Mouse (Mus musculus) midbrain, postnatal 0 days (tissue): ENCODE data around the gene Actl7b. TPM values are rescaled to one million over a fixed set of nuclear protein-coding genes. Genes with fewer than 3 reads are reported as not detected.

Experiments
- ATAC-seq: fragments of 200-750 bp; cut with Nextera tagmentation; 2 replicates; pipeline ENCODE4 v1.8.0; 2017; ENCODE audit warnings: moderate number of reproducible peaks, mild to moderate bottlenecking, moderate TSS enrichment, moderate library complexity; ENCODE audit not compliant: low FRiP score
- DNase-seq: peaks from one replicate; pipeline ENCODE4 v3.0.0-alpha.2; 2015; ENCODE audit warnings: low spot score
- H3K27ac ChIP-seq: fragments of 300-500 bp; sonication (generic); 2 replicates; pipeline ENCODE4 v1.5.1; 2014; ENCODE audit warnings: low read depth, mild to moderate bottlenecking, low read length, mixed read lengths
- H3K27me3 ChIP-seq: fragments of 300-500 bp; sonication (generic); 2 replicates; pipeline ENCODE4 v1.6.1; 2014; ENCODE audit warnings: low read length, control low read depth, mixed read lengths; ENCODE audit not compliant: insufficient read depth
- H3K36me3 ChIP-seq: fragments of 300-500 bp; sonication (generic); 2 replicates; pipeline ENCODE4 v1.6.1; 2014; ENCODE audit warnings: low read length, control low read depth, mixed read lengths; ENCODE audit not compliant: insufficient read depth
- H3K4me1 ChIP-seq: fragments of 300-500 bp; sonication (generic); 2 replicates; pipeline ENCODE4 v1.6.1; 2014; ENCODE audit warnings: mild to moderate bottlenecking, control low read depth, antibody characterized with exemption, low read length, mixed read lengths; ENCODE audit not compliant: insufficient read depth
- H3K4me2 ChIP-seq: fragments of 300-500 bp; sonication (generic); 2 replicates; pipeline ENCODE4 v1.6.1; 2014; ENCODE audit warnings: low read depth, mild to moderate bottlenecking, low read length, mixed read lengths; ENCODE audit not compliant: poor library complexity, severe bottlenecking
- H3K4me3 ChIP-seq: fragments of 300-500 bp; sonication (generic); 2 replicates; pipeline ENCODE4 v1.5.1; 2014; ENCODE audit warnings: low read depth, mild to moderate bottlenecking, low read length, moderate library complexity
- H3K9ac ChIP-seq: fragments of 300-500 bp; sonication (generic); replicated peaks from 2 replicates; pipeline ENCODE4 v1.6.1; 2014; ENCODE audit warnings: mild to moderate bottlenecking, low read length, moderate library complexity, mixed read lengths; ENCODE audit not compliant: poor library complexity, severe bottlenecking
- H3K9me3 ChIP-seq: fragments of 300-500 bp; sonication (generic); 2 replicates; pipeline ENCODE4 v1.6.1; 2016; ENCODE audit warnings: low read length, control low read depth
- CTCF ChIP-seq: IDR thresholded peaks from 2 replicates; pipeline ENCODE4 v1.5.1; 2016; ENCODE audit warnings: antibody characterized with exemption, mild to moderate bottlenecking
- WGBS: fragments of 180-500 bp; shearing (Covaris S2); extraction: QIAGEN DNeasy Blood & Tissue Kit; methylation state at CpG from one replicate; pipeline ENCODE4 v1.1.7; 2014; 5-methylcytosine and 5-hydroxymethylcytosine counted together
- polyA plus RNA-seq: library from polyadenylated mRNA; unstranded; fragments of >200 nt; fragmentation: Nextera tagmentation; extraction: Ambion mirVana; gene quantifications from 2 replicates; pipeline ENCODE4 v1.2.1, GENCODE M21; 2015
- total RNA-seq: library from RNA; depleted of rRNA; stranded (reverse); fragments of >200 nt; gene quantifications from 2 replicates; pipeline ENCODE4 v1.2.3, GENCODE M21; 2014

The Actl7b gene
- total and polyA plus RNA-seq, 2 experiments from 2014 or later, result 0.16 TPM; not detected in 1

- 90% methylated on average over 5 of the region's 5 CpGs for WGBS
- H3K4me3 ChIP-seq, result no peak overlapping the region
- H3K27ac ChIP-seq, result no peak overlapping the region
- DNase-seq (no peak), ATAC-seq (no peak)
- peaks cover 75% of the 10 kb centered on the region for H3K36me3 ChIP-seq
- no peaks in the 10 kb centered on the region for H3K9me3 ChIP-seq
- H3K4me2 ChIP-seq, result no peak overlapping the region
- H3K27me3 ChIP-seq, result no peaks in the 10 kb centered on the region
- H3K9ac ChIP-seq, result no peak overlapping the region
- TF ChIP-seq CTCF, result no peak
- no peaks in the 10 kb centered on the region for H3K4me1 ChIP-seq
Observed at GRCm38 (mm10) chr4:56756021-56756420, 14.8 kb upstream of the Actl7b start.

GRCm38 (mm10) chr4:56747456-56747855 lies 6.2 kb upstream of the Actl7b start:
- Histone ChIP-seq H3K4me1 (no peaks in the 10 kb centered on the region), H3K36me3 (peaks cover 33% of the 10 kb centered on the region), H3K27me3 (no peaks in the 10 kb centered on the region), H3K9me3 (no peaks in the 10 kb centered on the region), H3K4me3 (no peak overlapping the region), H3K9ac (no peak overlapping the region), H3K27ac (no peak overlapping the region), H3K4me2 (no peak overlapping the region)
- TF ChIP-seq CTCF, result no peak
- ATAC-seq (no peak), DNase-seq (no peak)
- 97% methylated on average over 9 of the region's 9 CpGs for whole genome bisulfite sequencing

- H3K9me3 ChIP-seq, result no peaks in the 10 kb centered on the region
- DNase-seq (no peak), ATAC-seq (no peak)
- 99% methylated on average over 2 of the region's 2 CpGs for WGBS
- peaks cover 25% of the 10 kb centered on the region for H3K36me3 ChIP-seq
- no peak overlapping the region for H3K27ac ChIP-seq
- TF ChIP-seq CTCF, result no peak
- no peak overlapping the region for H3K4me2 ChIP-seq
- H3K4me3 ChIP-seq, result no peak overlapping the region
- no peak overlapping the region for H3K9ac ChIP-seq
- H3K4me1 ChIP-seq, result no peaks in the 10 kb centered on the region
- H3K27me3 ChIP-seq, result no peaks in the 10 kb centered on the region
Observed at GRCm38 (mm10) chr4:56746345-56746744, 5.1 kb upstream of the Actl7b start.

- no peak for TF ChIP-seq CTCF
- Histone ChIP-seq H3K4me3 (no peak within 1 kb of the TSS), H3K9ac (no peak within 1 kb of the TSS), H3K9me3 (no peaks in the 10 kb centered on the region), H3K36me3 (peaks cover 12% of the 10 kb centered on the region; the same call in 1 of the 2 replicates), H3K4me1 (no peaks in the 10 kb centered on the region), H3K27me3 (no peaks in the 10 kb centered on the region), H3K4me2 (no peak within 1 kb of the TSS), H3K27ac (no peak within 1 kb of the TSS)
- ATAC-seq (no peak), DNase-seq (no peak)
- WGBS, result 96% methylated on average over 21 of the region's 21 CpGs
Observed at GRCm38 (mm10) chr4:56743363-56744195, 2.3 kb upstream of the Actl7b start, which contains the start of gene Actl7a. TSS of gene Actl7a (plus strand) at chr4:56743413.

- DNase-seq, result no peak
- H3K36me3 ChIP-seq, result peaks cover 12% of the 10 kb centered on the region; the same call in 1 of the 2 replicates
Observed at GRCm38 (mm10) chr4:56742698-56743097, 1.5 kb upstream of the Actl7b start.

GRCm38 (mm10) chr4:56740611-56741010 lies 632 bp downstream of the Actl7b start:
- peaks cover 9% of the 10 kb centered on the region; the same call in 1 of the 2 replicates for H3K36me3 ChIP-seq
- no peak for DNase-seq
- no peak overlapping the region for H3K9ac ChIP-seq
- H3K27ac ChIP-seq, result no peak overlapping the region
- WGBS, result 96% methylated on average over 20 of the region's 20 CpGs
- H3K4me2 ChIP-seq, result no peak overlapping the region
- ATAC-seq, result no peak
- no peaks in the 10 kb centered on the region for H3K4me1 ChIP-seq
- no peak for TF ChIP-seq CTCF
- H3K4me3 ChIP-seq, result no peak overlapping the region
- no peaks in the 10 kb centered on the region for H3K9me3 ChIP-seq
- no peaks in the 10 kb centered on the region for H3K27me3 ChIP-seq

More at GRCm38 (mm10) chr4:56742698-56743097, 1.5 kb upstream of the Actl7b start:
- Histone ChIP-seq H3K9me3 (no peaks in the 10 kb centered on the region), H3K4me3 (no peak overlapping the region), H3K9ac (no peak overlapping the region), H3K27ac (no peak overlapping the region), H3K27me3 (no peaks in the 10 kb centered on the region), H3K4me1 (no peaks in the 10 kb centered on the region), H3K4me2 (no peak overlapping the region)
- TF ChIP-seq CTCF, result no peak
- WGBS, result 94% methylated on average over 4 of the region's 4 CpGs
- no peak for ATAC-seq
